In genomic region chr9:46086826-46087225, GRCm38 (mm10) we compare ENCODE assay signal across 23 mouse cellular contexts.
DNase-seq lines count a peak whose midpoint lies in the region; ATAC-seq and TF ChIP-seq lines count a peak whose summit lies in the region.
"Had no signal": no experiment of that assay in that cellular context is flagged by ENCODE, and none has a peak within 500 bp of the region (broad histone marks: within the 10 kb centered on the region; RNA-seq: fewer than 3 reads in every experiment).

No protein-coding gene starts in this region.

- peak; percentile 36 for DNase-seq in kidney, adult 11 months
- DNase-seq in left cerebral cortex, adult 2 months (ENCODE audit: extremely low spot score in 1 of 2, low spot score in 2 of 2): no peak
- DNase-seq in left cerebral cortex, adult 8-10 months (ENCODE audit: low spot score in 2 of 2): no peak
- no peak for DNase-seq in adrenal gland, adult 18-20 months (ENCODE audit: low spot score in 2 of 2)
- DNase-seq in right cerebral cortex, postnatal 36 days (ENCODE audit: low spot score in 2 of 2): no peak
- no peak for DNase-seq in limb, embryonic 10.5 days (ENCODE audit: low spot score)
- DNase-seq: adrenal gland, postnatal 14 days; cerebellum, adult 2 months; cerebellum, postnatal 25 days; forebrain, postnatal 0 days; gastrocnemius, postnatal 36 days; heart, postnatal 4 days; right cerebral cortex, adult 18-20 months had no signal

- no peaks in the 10 kb centered on the region for H3K27me3 ChIP-seq in kidney, embryonic 16.5 days (ENCODE audit: insufficient read depth, low read length)
- H3K27me3 ChIP-seq in liver, embryonic 15.5 days: no peaks in the 10 kb centered on the region
- no peaks in the 10 kb centered on the region for H3K27me3 ChIP-seq in limb, embryonic 10.5 days (ENCODE audit: low read depth, poor library complexity, severe bottlenecking)
- H3K27me3 ChIP-seq: embryonic facial prominence, embryonic 12.5 days; limb, embryonic 15.5 days; neural tube, embryonic 15.5 days had no signal

- intact Hi-C loops in left cerebral cortex, adult 2 months (cut with DNase I): no loop called here

- no peak overlapping the region for H3K4me2 ChIP-seq in kidney, embryonic 16.5 days (replicated peaks; ENCODE audit: low read depth, low read length)
- peak overlapping the region; percentile 18; the same call in 1 of the 2 replicates for H3K4me2 ChIP-seq in liver, embryonic 15.5 days
- H3K4me2 ChIP-seq: embryonic facial prominence, embryonic 12.5 days; hindbrain, embryonic 14.5 days; limb, embryonic 15.5 days; neural tube, embryonic 15.5 days had no signal

- H3K27ac ChIP-seq in kidney, embryonic 16.5 days (ENCODE audit: low read length): no peak overlapping the region
- peak overlapping the region; percentile 24; the same call in 1 of the 2 replicates for H3K27ac ChIP-seq in left cerebral cortex, adult 2 months
- peak overlapping the region; percentile 70 for H3K27ac ChIP-seq in liver, embryonic 15.5 days (replicated peaks)
- H3K27ac ChIP-seq in limb, embryonic 10.5 days: no peak overlapping the region
- H3K27ac ChIP-seq: embryonic facial prominence, embryonic 12.5 days; heart, embryonic 10.5 days; hindbrain, embryonic 14.5 days; limb, embryonic 15.5 days; macrophage; neural tube, embryonic 15.5 days had no signal

- H3K36me3 ChIP-seq in kidney, embryonic 16.5 days (ENCODE audit: insufficient read depth, low read length): no peaks in the 10 kb centered on the region
- no peaks in the 10 kb centered on the region for H3K36me3 ChIP-seq in liver, embryonic 15.5 days (replicated peaks)
- peaks cover 3% of the 10 kb centered on the region; the same call in 1 of the 2 replicates for H3K36me3 ChIP-seq in limb, embryonic 10.5 days
- H3K36me3 ChIP-seq: embryonic facial prominence, embryonic 12.5 days; limb, embryonic 15.5 days; neural tube, embryonic 15.5 days had no signal

- no peak overlapping the region for H3K4me3 ChIP-seq in kidney, embryonic 16.5 days (ENCODE audit: low read length)
- no peak overlapping the region for H3K4me3 ChIP-seq in left cerebral cortex, adult 2 months
- no peak overlapping the region for H3K4me3 ChIP-seq in liver, embryonic 15.5 days (replicated peaks)
- H3K4me3 ChIP-seq in limb, embryonic 10.5 days: no peak overlapping the region
- H3K4me3 ChIP-seq: embryonic facial prominence, embryonic 12.5 days; heart, embryonic 10.5 days; limb, embryonic 15.5 days; neural tube, embryonic 15.5 days had no signal

- H3K9me3 ChIP-seq in kidney, embryonic 16.5 days (ENCODE audit: low read length): no peaks in the 10 kb centered on the region
- H3K9me3 ChIP-seq in liver, embryonic 15.5 days (replicated peaks): no peaks in the 10 kb centered on the region
- no peaks in the 10 kb centered on the region for H3K9me3 ChIP-seq in limb, embryonic 10.5 days (replicated peaks)
- H3K9me3 ChIP-seq: embryonic facial prominence, embryonic 12.5 days; heart, embryonic 10.5 days; limb, embryonic 15.5 days; neural tube, embryonic 15.5 days had no signal

- no peak for ATAC-seq in kidney, embryonic 16.5 days (ENCODE audit: low FRiP score, low TSS enrichment)
- ATAC-seq in liver, embryonic 15.5 days (ENCODE audit: insufficient read depth): peak; percentile 62
- ATAC-seq: forebrain, postnatal 0 days; inflammation-experienced regulatory T-cells, adult 6 months; lung, postnatal 0 days had no signal

- H3K4me1 ChIP-seq in kidney, embryonic 16.5 days (ENCODE audit: insufficient read depth, low read length): no peaks in the 10 kb centered on the region
- peaks cover 10% of the 10 kb centered on the region; the same call in 1 of the 2 replicates for H3K4me1 ChIP-seq in liver, embryonic 15.5 days (replicated peaks)
- peaks cover 29% of the 10 kb centered on the region for H3K4me1 ChIP-seq in limb, embryonic 10.5 days

- H3K9ac ChIP-seq in kidney, embryonic 16.5 days (replicated peaks; ENCODE audit: low read length): no peak overlapping the region
- H3K9ac ChIP-seq in liver, embryonic 15.5 days: no peak overlapping the region
- H3K9ac ChIP-seq: embryonic facial prominence, embryonic 12.5 days; forebrain, postnatal 0 days; hindbrain, embryonic 14.5 days; limb, embryonic 15.5 days; neural tube, embryonic 15.5 days had no signal

- WGBS in kidney, embryonic 16.5 days: 64% methylated on average over 3 of the region's 3 CpGs
- 73% methylated on average over 3 of the region's 3 CpGs for WGBS in liver, embryonic 15.5 days (ENCODE audit: insufficient replicate concordance)
- WGBS in limb, embryonic 10.5 days: 75% methylated on average over 3 of the region's 3 CpGs

- TF ChIP-seq CTCF in left cerebral cortex, adult 2 months (IDR thresholded peaks at IDR 0.05): no peak

Comparison
In these comparisons a context has a peak if more than half of its experiments do, and no peak if none do; other contexts are left out.
1. H3K27ac ChIP-seq: peak in left cerebral cortex, adult 2 months (single experiment) and liver, embryonic 15.5 days (single experiment); none in kidney, embryonic 16.5 days (single experiment) and limb, embryonic 10.5 days (single experiment).